Mouse (Mus musculus): ENCODE results near the gene Kif14. TPM values are rescaled to one million over a fixed set of nuclear protein-coding genes. Genes with fewer than 3 reads are reported as not detected.

The Kif14 gene
- polyA plus RNA-seq, 1 experiment from 2014 or later, result 6.0 TPM

- H3K4me2 ChIP-seq, result no peak overlapping the region
- 41% methylated on average over 16 of the region's 16 CpGs for WGBS
- no peaks in the 10 kb centered on the region for H3K4me1 ChIP-seq
- no peak overlapping the region for H3K4me3 ChIP-seq
- no peak for ATAC-seq
- H3K27me3 ChIP-seq, result peaks cover 10% of the 10 kb centered on the region; the same call in 1 of the 2 replicates
- H3K9ac ChIP-seq, result no peak overlapping the region
- no peaks in the 10 kb centered on the region for H3K9me3 ChIP-seq (replicated peaks)
- no peak overlapping the region for H3K27ac ChIP-seq
- no peaks in the 10 kb centered on the region for H3K36me3 ChIP-seq (ENCODE audit: poor library complexity, severe bottlenecking)
Observed at GRCm38 (mm10) chr1:136577890-136578663, 111.9 kb downstream of the Kif14 start.

DNA sequence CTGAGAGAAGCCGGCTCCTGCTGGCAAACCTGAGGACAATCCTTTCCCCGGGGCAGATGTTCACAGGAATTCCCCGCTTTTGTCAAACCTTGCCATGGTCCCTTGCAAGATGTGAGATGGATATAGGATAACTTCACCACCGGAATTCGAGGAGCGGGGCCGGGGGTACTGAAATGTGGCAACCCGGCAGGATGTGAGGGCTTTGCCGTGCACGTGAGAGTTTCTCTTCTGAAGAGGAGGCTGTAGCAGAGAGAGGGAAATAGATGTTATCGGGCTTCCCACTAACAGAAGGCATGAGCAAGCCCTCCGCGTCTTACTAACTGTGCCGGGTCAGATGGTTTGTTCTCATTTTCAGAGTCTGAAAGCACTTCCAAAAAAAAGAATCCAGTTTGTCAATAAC, 113.2 kb downstream of the Kif14 start:
- Histone ChIP-seq H3K9ac (no peak overlapping the region), H3K36me3 (ENCODE audit: poor library complexity, severe bottlenecking) (no peaks in the 10 kb centered on the region), H3K9me3 (replicated peaks) (no peaks in the 10 kb centered on the region), H3K27ac (no peak overlapping the region), H3K4me2 (no peak overlapping the region), H3K4me3 (no peak overlapping the region), H3K4me1 (peaks cover 6% of the 10 kb centered on the region; the same call in 1 of the 2 replicates), H3K27me3 (peaks cover 10% of the 10 kb centered on the region; the same call in 1 of the 2 replicates)
- no peak for ATAC-seq
- 86% methylated on average over 14 of the region's 14 CpGs for WGBS

DNA sequence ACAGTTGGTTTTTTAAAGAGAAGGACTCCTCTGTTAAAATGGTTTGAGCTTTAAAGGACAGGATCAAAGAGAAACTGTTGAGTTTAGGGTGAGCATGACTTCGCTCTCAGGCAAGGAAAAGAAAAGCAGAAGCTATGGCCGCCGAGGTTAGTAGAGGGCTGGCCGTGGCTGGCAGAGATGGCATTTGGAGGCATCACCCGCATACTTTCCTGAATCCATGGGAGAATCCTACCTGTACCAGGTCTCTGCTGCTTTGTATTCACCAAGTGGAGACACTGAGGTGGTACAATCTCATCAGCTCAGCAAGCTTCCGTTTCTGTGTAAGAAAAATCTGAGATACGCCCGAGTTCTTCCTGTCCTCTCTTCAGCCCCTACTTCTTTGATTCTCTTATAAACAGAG, 114.1 kb downstream of the Kif14 start:
- Histone ChIP-seq H3K27me3 (peaks cover 10% of the 10 kb centered on the region; the same call in 1 of the 2 replicates), H3K4me3 (no peak overlapping the region), H3K9me3 (replicated peaks) (no peaks in the 10 kb centered on the region), H3K27ac (no peak overlapping the region), H3K9ac (no peak overlapping the region), H3K36me3 (ENCODE audit: poor library complexity, severe bottlenecking) (no peaks in the 10 kb centered on the region), H3K4me1 (peaks cover 8% of the 10 kb centered on the region; the same call in 1 of the 2 replicates), H3K4me2 (no peak overlapping the region)
- no peak for ATAC-seq
- WGBS, result 92% methylated on average over 8 of the region's 8 CpGs

Other genes starting within 250 kb of the Kif14 start
- 8.3 and 10.0 TPM in 2 replicates for gene Inava, start 232.1 kb upstream of the Kif14 start, polyA plus RNA-seq (2015; fragmentation: Nextera tagmentation; extraction: Ambion mirVana)
- gene Gpr25, start 205.5 kb upstream of the Kif14 start, polyA plus RNA-seq (2015; fragmentation: Nextera tagmentation; extraction: Ambion mirVana), result not detected in 2 replicates
- 22.1 and 23.3 TPM in 2 replicates for gene Camsap2, start 120.2 kb upstream of the Kif14 start, polyA plus RNA-seq (2015; fragmentation: Nextera tagmentation; extraction: Ambion mirVana)
- gene Ddx59, start 51.1 kb upstream of the Kif14 start, polyA plus RNA-seq (2015; fragmentation: Nextera tagmentation; extraction: Ambion mirVana), result 18.2 and 20.7 TPM in 2 replicates
- 26.6 and 27.9 TPM in 2 replicates for gene Zfp281, start 158.6 kb downstream of the Kif14 start, polyA plus RNA-seq (2015; fragmentation: Nextera tagmentation; extraction: Ambion mirVana)